Comparison of ENCODE assay signal across 9 mouse cellular contexts in genomic region chr9:89910741-89911444, GRCm38 (mm10). TPM values are rescaled to one million over a fixed set of nuclear protein-coding genes. Genes with fewer than 3 reads are reported as not detected.
DNase-seq lines count a peak whose midpoint lies in the region; ATAC-seq lines count a peak whose summit lies in the region.
"Had no signal": no experiment of that assay in that cellular context is flagged by ENCODE, and none has a peak within 500 bp of the region (broad histone marks: within the 10 kb centered on the region; RNA-seq: fewer than 3 reads in every experiment).

No protein-coding gene starts in this region.

- no peak for DNase-seq in heart, postnatal 25 days (ENCODE audit: low spot score)
- DNase-seq in adrenal gland, postnatal 25 days: peak; percentile 34
- DNase-seq in forebrain, embryonic 10.5 days (ENCODE audit: extremely low spot score, low spot score): peak; percentile 33
- DNase-seq in right cerebral cortex, postnatal 36 days (ENCODE audit: low spot score in 2 of 2): no peak
- no peak for DNase-seq in gastrocnemius, adult 18-20 months (ENCODE audit: low spot score)

- 3% methylated on average over 34 of the region's 34 CpGs for WGBS in heart, embryonic 16.5 days
- WGBS in forebrain, embryonic 10.5 days: 1% methylated on average over 34 of the region's 34 CpGs
- 2% methylated on average over 34 of the region's 34 CpGs for WGBS in liver, embryonic 12.5 days (ENCODE audit: insufficient replicate concordance)

- no peak overlapping the region for H3K9ac ChIP-seq in heart, embryonic 16.5 days (ENCODE audit: low read length)
- H3K9ac ChIP-seq in liver, embryonic 12.5 days: no peak overlapping the region

- peak overlapping the region; percentile 18; the same call in 1 of the 2 replicates for H3K4me3 ChIP-seq in heart, embryonic 16.5 days (ENCODE audit: low read length)
- H3K4me3 ChIP-seq in forebrain, embryonic 10.5 days: peak overlapping the region; percentile 58
- no peak overlapping the region for H3K4me3 ChIP-seq in liver, embryonic 12.5 days

- H3K36me3 ChIP-seq in heart, embryonic 16.5 days (ENCODE audit: control insufficient read depth, insufficient read depth): no peaks in the 10 kb centered on the region
- no peaks in the 10 kb centered on the region for H3K36me3 ChIP-seq in forebrain, embryonic 10.5 days (replicated peaks)
- no peaks in the 10 kb centered on the region for H3K36me3 ChIP-seq in liver, embryonic 12.5 days

- H3K27me3 ChIP-seq in heart, embryonic 16.5 days (ENCODE audit: control insufficient read depth, insufficient read depth, low read length): peaks cover 83% of the 10 kb centered on the region
- peaks cover 95% of the 10 kb centered on the region for H3K27me3 ChIP-seq in forebrain, embryonic 10.5 days (ENCODE audit: poor library complexity, severe bottlenecking)
- H3K27me3 ChIP-seq in liver, embryonic 12.5 days (replicated peaks): peaks cover 75% of the 10 kb centered on the region

- H3K4me2 ChIP-seq in heart, embryonic 16.5 days (ENCODE audit: low read depth, low read length): peak overlapping the region; percentile 98
- H3K4me2 ChIP-seq in liver, embryonic 12.5 days: 0 out of 2 replicates have a peak overlapping the region, but pooled peaks have one; percentile 20

- H3K4me1 ChIP-seq in heart, embryonic 16.5 days (ENCODE audit: control insufficient read depth, insufficient read depth, low read length): peaks cover 17% of the 10 kb centered on the region
- peaks cover 32% of the 10 kb centered on the region for H3K4me1 ChIP-seq in forebrain, embryonic 10.5 days
- 0 out of 2 replicates have a peak, but pooled peaks cover 6% of the 10 kb centered on the region for H3K4me1 ChIP-seq in liver, embryonic 12.5 days

- intact Hi-C loops in heart, postnatal 25 days (cut with DNase I): no loop called here

- H3K9me3 ChIP-seq in heart, embryonic 16.5 days (replicated peaks; ENCODE audit: control insufficient read depth, low read length): no peaks in the 10 kb centered on the region
- H3K9me3 ChIP-seq in forebrain, embryonic 10.5 days: no peaks in the 10 kb centered on the region
- H3K9me3 ChIP-seq in liver, embryonic 12.5 days (replicated peaks): no peaks in the 10 kb centered on the region

- H3K27ac ChIP-seq in heart, embryonic 16.5 days (ENCODE audit: low read length): no peak overlapping the region
- H3K27ac ChIP-seq in forebrain, embryonic 10.5 days: no peak overlapping the region
- no peak overlapping the region for H3K27ac ChIP-seq in liver, embryonic 12.5 days

- ATAC-seq in heart, embryonic 16.5 days (replicated peaks; ENCODE audit: extremely low read depth, insufficient read depth, low FRiP score): no peak
- ATAC-seq in liver, embryonic 12.5 days: no peak
- ATAC-seq in erythroid progenitor cell, adult 5-6 weeks (replicated peaks; ENCODE audit: low FRiP score, poor library complexity, severe bottlenecking): no peak
- ATAC-seq: Patski had no signal

RNA-seq across cellular contexts. Expression of gene Rasgrf1, which starts 1.2 kb away (rescaled TPM):
- 0.11 and 0.20 TPM in 2 replicates for polyA plus RNA-seq in heart, embryonic 16.5 days (2015; fragmentation: Nextera tagmentation; extraction: Ambion mirVana)
- total RNA-seq in heart, postnatal 25 days (2021): under 1 TPM in 1 of 2 experiments, not detected in 1; 0.06 TPM
- total RNA-seq in adrenal gland, postnatal 25 days (2021): 14.8 and 15.4 TPM in 2 replicates
- not detected in 2 replicates for polyA plus RNA-seq in forebrain, embryonic 10.5 days (2016; fragmentation: Nextera tagmentation; extraction: Ambion mirVana)
- polyA plus RNA-seq in liver, embryonic 12.5 days (2016; fragmentation: Nextera tagmentation; extraction: Ambion mirVana): 0.14 TPM in 1 of 2 replicates, not detected in the other
- not detected in 2 replicates for total RNA-seq in erythroid progenitor cell, adult 5-6 weeks (2015; ENCODE audit: low replicate concordance)
- not detected in 2 replicates for total RNA-seq in erythroid progenitor cell, adult 5-6 weeks (2017; ENCODE audit: low replicate concordance)
- total RNA-seq in gastrocnemius, adult 18-20 months (2021): under 1 TPM in 1 of 2 experiments, not detected in 1; 0.05 TPM
- polyA plus RNA-seq: Patski had no signal

Comparison
In these comparisons a context has a peak if more than half of its experiments do, and no peak if none do; other contexts are left out.
1. DNase-seq: peak in adrenal gland, postnatal 25 days (single experiment) and forebrain, embryonic 10.5 days (single experiment); none in heart, postnatal 25 days (single experiment), right cerebral cortex, postnatal 36 days (0 of 2) and gastrocnemius, adult 18-20 months (single experiment).
2. RNA of gene Rasgrf1, which starts 1.2 kb away (total RNA-seq): 14.8 to 15.4 TPM in adrenal gland, postnatal 25 days; 0.06 TPM in heart, postnatal 25 days, 0.05 TPM in gastrocnemius, adult 18-20 months and not detected in erythroid progenitor cell, adult 5-6 weeks; every median in the first group is over 10 times any median in the second.